In the genomic region with DNA sequence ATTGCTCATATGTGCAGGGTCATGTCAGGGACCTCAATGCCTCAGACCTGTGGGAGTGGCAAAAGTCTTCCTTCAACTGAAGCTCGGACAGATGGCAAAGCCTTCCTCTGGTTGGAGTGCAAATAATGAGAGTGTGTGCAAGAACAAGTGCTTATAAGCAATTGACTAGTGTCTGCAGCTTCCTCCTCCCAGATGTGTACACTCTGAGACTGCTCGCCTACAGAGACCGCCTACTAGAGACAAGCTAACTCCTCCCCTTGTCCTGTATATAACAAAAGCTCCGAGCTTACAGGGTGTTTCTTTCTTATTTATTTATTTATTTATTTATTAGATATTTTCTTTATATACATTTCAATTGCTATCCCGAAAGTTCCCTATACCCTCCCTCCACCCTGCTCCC, we compare ENCODE assay signal across 7 mouse cellular contexts.
"Had no signal": no experiment of that assay in that cellular context is flagged by ENCODE, and none has a peak within 500 bp of the region (broad histone marks: within the 10 kb centered on the region; RNA-seq: fewer than 3 reads in every experiment).

No protein-coding gene starts in this region.

- DNase-seq: liver, postnatal 0 days; lung, adult 2 months; lung, postnatal 14 days; lung, postnatal 36 days; right cerebral cortex, postnatal 14 days; thymus, adult 2 months; thymus, postnatal 25 days had no signal
